Mouse (Mus musculus) liver, adult 2 months (tissue): ENCODE measurements at regions not wholly inside any gene's neighbourhood (a gene's known extent, or its start where the extent isn't known, plus 50 kb on each side); places are given as distances from the start of the nearest gene placed in this dataset.

Experiments
- CTCF ChIP-seq: fragments of 200-500 bp; IDR thresholded peaks from 2 replicates; pipeline ENCODE4 v1.5.1; 2011; ENCODE audit warnings: low read depth, low read length, control low read depth
- POLR2A ChIP-seq: fragments of 200-500 bp; IDR thresholded peaks from 2 replicates; pipeline ENCODE4 v1.6.1; 2011; ENCODE audit warnings: low read length, control low read depth; ENCODE audit not compliant: insufficient read depth; ENCODE audit errors: extremely low read depth

DNA sequence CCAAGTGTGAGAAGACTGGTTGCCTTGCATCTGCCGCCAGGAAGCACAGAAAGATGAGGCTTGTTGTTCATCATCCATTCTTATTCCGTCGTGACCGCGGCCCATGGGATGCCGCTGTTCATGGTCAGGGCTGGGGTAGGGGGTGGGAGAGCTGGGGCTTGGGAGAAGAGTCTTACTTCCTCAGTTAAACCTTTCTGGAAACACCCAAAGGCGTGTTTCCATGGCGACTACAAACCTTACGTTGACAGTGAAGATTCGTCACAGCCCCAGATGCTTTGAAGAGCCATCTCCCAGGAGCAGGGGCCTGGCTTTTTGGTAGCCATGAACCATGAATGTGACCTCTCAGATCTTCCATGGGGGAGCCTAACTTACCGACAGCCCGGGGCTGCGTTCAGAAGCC, 114.6 kb upstream of the Lrfn2 start:
- TF ChIP-seq CTCF (no peak), POLR2A (no peak)
